Mouse (Mus musculus) liver, embryonic 14.5 days (tissue): Measurements from ENCODE around the gene Ankrd11.

ENCODE experiments used
- CTCF ChIP-seq: IDR thresholded peaks from 2 replicates; pipeline ENCODE4 v1.5.1; 2016; ENCODE audit warnings: antibody characterized with exemption, low read depth, control low read depth
- EP300 ChIP-seq: IDR thresholded peaks from 2 replicates; pipeline ENCODE4 v1.6.1; 2016; ENCODE audit warnings: antibody characterized with exemption, low read depth

DNA sequence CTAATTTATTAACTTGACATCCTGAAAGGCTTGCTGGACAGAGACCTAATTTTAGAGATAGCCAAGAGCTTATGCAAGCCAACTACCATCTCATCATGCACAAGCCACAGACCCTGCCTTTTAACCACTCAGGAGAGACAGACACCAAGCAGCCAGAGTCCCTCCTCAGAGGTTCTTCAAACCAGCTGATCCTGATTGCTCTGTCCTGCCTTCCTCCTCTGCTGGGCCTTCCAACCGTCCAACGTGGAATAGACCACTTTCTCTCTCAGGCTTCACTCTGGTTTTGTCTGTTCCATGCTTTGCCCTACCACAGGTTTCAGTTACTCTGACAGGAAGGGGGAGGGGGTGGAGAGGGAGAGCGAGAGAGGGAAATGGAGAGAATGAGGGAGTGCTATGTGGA lies 125.3 kb downstream of the Ankrd11 start:
- TF ChIP-seq EP300 = no peak
- TF ChIP-seq CTCF = no peak
